Mouse (Mus musculus): Measurements from ENCODE around the gene Trim41. TPM values are rescaled to one million over a fixed set of nuclear protein-coding genes. Genes with fewer than 3 reads are reported as not detected.
"Not testable (repeated sequence)": the region's sequence is repeated elsewhere in the genome, so short reads cannot be mapped to it uniquely, and the experiment has no call there.

Trim41 gene
- total RNA-seq, 2 experiments from 2014 or later: 61.7 to 67.7 TPM

DNA sequence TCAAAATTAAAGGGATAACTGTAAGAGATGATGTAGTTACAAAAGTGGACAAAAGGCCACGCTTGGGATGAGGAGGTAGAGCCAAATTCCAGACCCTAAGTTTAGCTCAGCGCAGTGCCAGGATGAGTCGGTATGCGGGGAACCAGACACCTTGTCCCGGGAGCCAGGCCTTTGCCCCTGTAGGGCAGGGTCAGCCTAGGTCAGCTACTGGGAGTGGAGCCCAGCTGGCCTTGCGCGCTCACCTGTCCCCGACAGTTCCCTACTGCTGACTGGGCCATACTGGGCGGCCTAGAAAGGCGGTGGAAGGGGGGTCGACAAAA is 19.8 kb upstream of the Trim41 start:
- H3K4me3 ChIP-seq: peak overlapping the region; percentile 64
- no peak for DNase-seq (ENCODE audit: extremely low spot score in 1 of 2, low spot score in 2 of 2)
- intact Hi-C loops (cut with DNase I): loop anchor here (10.0 kb wide), 1 partner anchor 878 kb away; the partner anchor contains the start of gene Cnot6
- TF ChIP-seq CTCF (IDR thresholded peaks at IDR 0.05): no peak
- peak overlapping the region; percentile 74; the same call in 1 of the 2 replicates for H3K27ac ChIP-seq

DNA sequence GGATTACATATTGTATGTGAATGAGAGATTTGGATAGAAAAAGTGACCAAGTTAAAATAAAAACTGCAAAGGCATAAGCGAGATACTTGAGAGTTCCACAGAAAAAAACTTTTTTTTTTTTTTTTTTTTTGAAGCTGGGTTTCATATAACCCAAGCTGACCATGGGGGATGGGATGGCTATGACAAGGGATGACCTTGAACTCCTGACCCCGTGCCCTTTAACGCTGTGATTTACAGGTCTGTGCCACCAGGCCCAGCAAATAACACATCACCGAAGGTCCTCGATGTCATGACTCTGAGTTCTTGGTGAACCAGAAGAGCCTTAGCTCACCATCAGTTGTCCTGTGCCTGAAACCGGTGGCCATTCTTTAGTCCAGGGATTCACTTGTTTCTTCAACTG is 18.8 kb upstream of the Trim41 start:
- Histone ChIP-seq H3K27ac (no peak overlapping the region), H3K4me3 (no peak overlapping the region)
- intact Hi-C loops (cut with DNase I): loop anchor here (10.0 kb wide), 1 partner anchor 879 kb away; the partner anchor contains the start of gene Cnot6
- DNase-seq (ENCODE audit: extremely low spot score in 1 of 2, low spot score in 2 of 2): no peak
- TF ChIP-seq CTCF (IDR thresholded peaks at IDR 0.05): no peak

DNA sequence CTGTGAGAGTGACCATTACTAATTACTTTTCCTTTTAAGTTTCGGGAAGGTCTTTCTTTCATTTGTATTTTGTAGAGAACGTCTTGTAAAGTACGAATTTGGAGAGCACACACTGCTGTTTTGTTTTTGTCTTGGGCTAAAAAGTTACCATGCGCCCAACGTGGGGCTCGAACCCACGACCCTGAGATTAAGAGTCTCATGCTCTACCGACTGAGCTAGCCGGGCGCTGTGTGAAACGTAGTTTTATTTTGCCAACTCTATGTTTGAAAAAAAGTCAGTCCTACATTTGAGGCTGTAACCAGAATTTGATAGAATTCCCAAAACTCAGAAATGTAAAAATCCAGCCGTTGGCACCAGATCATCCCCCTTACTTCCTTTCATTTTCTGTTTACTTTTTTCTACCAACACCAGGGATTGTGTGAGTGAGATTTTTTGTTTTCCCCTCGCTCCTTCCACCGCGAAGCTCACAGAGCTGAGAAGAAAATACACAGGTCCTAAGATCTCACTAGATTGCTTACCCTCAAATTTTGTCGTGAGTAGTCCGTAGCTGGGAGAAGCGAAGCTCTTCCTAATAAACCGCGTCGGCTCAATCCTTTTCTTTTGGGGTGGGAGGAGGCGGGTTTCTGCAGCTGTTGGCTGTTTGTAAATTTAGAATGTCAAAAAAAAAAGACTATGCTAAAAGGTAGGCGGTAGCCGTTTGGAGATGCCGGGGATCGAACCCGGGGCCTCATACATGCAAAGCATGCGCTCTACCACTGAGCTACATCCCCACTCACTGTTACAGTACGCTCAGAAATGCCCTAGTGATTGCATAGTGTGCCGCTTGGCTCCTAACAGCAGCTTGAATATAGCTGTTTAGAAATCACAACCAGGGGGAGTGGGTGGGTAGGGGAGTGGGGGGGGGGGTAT is 16.8 kb upstream of the Trim41 start:
- Histone ChIP-seq H3K27ac (peak overlapping the region; percentile 91), H3K4me3 (peak overlapping the region; percentile 64)
- no peak; the same call in 1 of the 2 replicates for TF ChIP-seq CTCF (IDR thresholded peaks at IDR 0.05)
- intact Hi-C loops (cut with DNase I): loop anchor here (1.0 to 10.0 kb wide), 3 partner anchors 16 to 881 kb away; partner anchors contain the start of gene Cnot6
- peak; percentile 90 to 93 for DNase-seq (ENCODE audit: extremely low spot score in 1 of 2, low spot score in 2 of 2)

DNA sequence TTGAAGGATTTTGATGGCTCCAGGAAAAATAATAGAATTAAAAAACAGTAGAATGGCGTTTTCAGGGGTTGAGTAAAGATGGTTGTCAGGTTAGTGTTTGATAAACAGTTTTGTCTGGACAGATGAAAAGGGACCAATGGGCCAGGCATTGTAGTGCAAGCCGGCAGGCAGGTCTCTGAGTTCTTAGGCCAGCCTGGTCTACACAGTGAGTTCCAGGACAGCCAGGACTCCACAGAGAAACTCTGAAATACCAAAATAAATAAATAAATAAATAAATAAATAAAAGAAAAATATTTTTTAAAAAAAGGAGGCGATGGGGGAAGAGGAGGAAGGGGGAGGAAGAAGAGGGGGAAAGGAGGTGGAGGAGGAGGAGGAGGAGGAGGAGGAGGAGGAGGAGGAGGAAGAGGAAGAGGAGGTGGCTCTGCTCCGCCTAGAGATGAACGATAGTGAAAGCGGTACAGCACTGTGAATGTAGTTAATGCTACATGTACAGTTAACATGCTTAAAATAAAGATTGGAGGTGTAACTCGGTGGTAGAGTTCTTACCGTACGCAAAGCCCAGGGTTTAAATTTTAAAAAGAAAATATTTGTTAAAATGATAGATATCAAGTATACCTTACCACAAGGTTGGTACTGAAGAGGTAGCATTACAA is 16.1 kb upstream of the Trim41 start:
- H3K4me3 ChIP-seq: peak overlapping the region; percentile 64
- no peak overlapping the region for H3K27ac ChIP-seq
- TF ChIP-seq CTCF (IDR thresholded peaks at IDR 0.05): no peak
- DNase-seq (ENCODE audit: extremely low spot score in 1 of 2, low spot score in 2 of 2): no peak
- intact Hi-C loops (cut with DNase I): loop anchor here (10.0 kb wide), 1 partner anchor 882 kb away; the partner anchor contains the start of gene Cnot6

DNA sequence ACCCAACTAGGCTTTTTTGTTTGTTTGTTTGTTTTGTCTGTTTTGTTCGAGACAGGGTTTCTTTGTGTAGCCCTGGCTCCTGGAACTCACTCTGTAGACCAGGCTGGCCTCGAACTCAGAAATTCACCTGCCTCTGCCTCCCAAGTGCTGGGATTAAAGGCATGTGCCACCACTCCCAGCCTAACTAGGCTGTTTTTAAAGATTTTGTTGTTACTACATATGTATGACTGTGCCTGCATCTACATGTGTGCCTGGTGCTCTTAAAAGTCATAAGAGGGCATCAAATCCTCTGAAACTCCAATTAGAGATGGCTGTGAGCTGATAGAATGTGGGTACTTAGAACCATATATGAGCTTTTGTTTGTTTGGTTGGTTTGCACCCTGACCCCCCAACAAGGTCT is 14.1 kb upstream of the Trim41 start:
- Histone ChIP-seq H3K27ac (no peak overlapping the region), H3K4me3 (no peak overlapping the region)
- intact Hi-C loops (cut with DNase I): loop anchor here (10.0 kb wide), 1 partner anchor 884 kb away; the partner anchor contains the start of gene Cnot6
- no peak for DNase-seq (ENCODE audit: extremely low spot score in 1 of 2, low spot score in 2 of 2)
- no peak for TF ChIP-seq CTCF (IDR thresholded peaks at IDR 0.05)

DNA sequence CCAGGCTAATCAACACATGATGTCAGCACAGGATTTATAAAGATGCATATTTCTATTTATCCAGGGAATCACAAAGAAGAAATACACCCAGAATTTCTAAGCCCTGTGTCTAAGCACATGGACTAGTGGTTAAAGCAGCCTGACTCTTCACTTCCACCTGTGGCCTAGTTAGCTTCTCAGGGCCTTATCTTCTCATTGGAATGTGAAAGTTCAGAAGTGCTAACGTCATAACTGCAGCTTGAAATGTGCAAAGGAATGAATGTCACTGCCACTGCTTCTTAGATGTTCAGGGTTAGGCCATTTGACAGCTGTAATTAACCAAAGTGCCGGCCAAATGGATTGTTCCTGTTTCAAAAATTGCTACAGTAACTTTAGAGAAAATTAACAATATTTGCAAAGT is 13.1 kb upstream of the Trim41 start:
- H3K27ac ChIP-seq: no peak overlapping the region
- no peak for TF ChIP-seq CTCF (IDR thresholded peaks at IDR 0.05)
- no peak overlapping the region for H3K4me3 ChIP-seq
- DNase-seq (ENCODE audit: extremely low spot score in 1 of 2, low spot score in 2 of 2): no peak
- intact Hi-C loops (cut with DNase I): loop anchor here (10.0 kb wide), 1 partner anchor 885 kb away; the partner anchor contains the start of gene Cnot6

DNA sequence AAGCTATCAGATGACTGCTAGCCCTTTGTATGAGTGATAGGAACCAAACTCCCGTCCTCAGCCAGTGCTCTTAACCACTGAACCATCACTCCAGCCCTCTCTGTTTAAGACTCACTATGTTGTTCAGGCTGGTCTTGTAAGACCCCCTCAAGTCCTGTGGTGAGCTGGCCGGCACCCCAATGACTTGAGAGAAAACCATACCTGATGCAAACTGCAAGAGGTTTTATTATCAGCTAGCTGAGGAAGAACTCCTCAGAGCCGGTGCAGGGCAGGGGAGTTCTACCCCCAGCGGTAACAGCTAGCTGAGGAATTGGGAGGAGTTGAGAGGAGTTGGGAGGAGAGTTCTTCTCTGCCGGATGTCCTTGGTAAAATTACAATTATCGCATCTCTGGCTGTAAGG is 10.8 kb upstream of the Trim41 start:
- TF ChIP-seq CTCF (IDR thresholded peaks at IDR 0.05): no peak
- DNase-seq (ENCODE audit: extremely low spot score in 1 of 2, low spot score in 2 of 2): no peak
- no peak overlapping the region for H3K4me3 ChIP-seq
- intact Hi-C loops (cut with DNase I): no loop called here
- H3K27ac ChIP-seq: peak overlapping the region; percentile 21; the same call in 1 of the 2 replicates

DNA sequence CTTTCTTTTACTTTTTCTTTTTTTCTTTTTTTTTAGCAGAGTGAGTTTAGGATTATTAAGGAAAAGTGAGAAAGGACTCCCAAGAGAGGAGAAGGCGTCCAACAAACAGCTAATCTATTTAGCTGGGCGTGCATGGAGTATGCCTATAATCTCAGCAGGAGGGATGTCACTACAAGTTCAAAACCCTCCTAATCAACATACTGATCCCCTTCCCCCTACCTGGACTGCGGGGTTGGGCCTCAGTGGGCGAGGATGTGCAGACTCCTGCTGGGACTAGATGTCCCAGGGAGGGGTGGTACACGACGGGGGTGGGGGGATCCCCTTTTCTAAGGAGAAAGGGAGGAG is 9.6 kb upstream of the Trim41 start:
- intact Hi-C loops (cut with DNase I): no loop called here
- TF ChIP-seq CTCF (IDR thresholded peaks at IDR 0.05): no peak
- Histone ChIP-seq H3K27ac (no peak overlapping the region), H3K4me3 (peak overlapping the region; percentile 33)
- DNase-seq (ENCODE audit: extremely low spot score in 1 of 2, low spot score in 2 of 2): no peak

DNA sequence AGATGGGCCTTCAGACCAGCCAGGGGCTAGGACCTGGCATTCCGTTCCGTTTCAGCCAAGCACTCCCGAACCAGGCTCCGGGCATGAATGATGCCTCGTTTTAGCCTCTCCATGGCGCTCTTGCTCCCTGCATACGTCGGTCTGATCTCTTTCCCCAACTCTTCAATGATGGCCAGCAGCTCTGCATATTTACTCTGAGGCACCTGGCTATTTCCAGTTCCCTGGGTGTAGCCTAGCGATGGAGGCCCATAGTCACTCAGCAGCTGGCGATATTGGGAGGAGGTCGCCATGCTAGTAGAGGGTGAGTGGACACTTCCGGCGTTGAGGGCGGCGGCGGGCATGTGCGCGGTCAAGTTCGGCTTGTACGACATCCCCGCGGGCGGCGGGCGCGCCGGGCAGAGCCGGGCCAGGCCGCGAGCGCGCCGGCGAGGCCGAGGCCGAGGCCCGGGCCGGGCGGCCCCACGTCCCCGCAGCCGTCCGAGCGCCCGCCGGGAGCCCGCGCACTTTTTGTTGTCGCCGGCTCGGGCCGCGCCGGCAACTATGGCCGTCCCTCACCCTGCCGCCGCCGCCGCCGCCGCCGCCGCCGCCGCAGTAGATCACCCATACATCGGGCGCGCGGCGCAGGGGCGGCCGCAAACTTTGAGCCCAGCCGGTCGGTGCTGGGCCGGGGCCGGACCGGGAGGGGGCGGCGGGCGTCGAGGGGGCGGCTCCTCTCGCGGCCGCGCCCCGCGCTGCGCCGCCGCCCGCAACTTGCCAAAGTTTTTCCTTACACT is 9.0 kb upstream of the Trim41 start, which contains the start of the genes Trim7 and Gm12184:
TSS of gene Trim7 (plus strand) at position 162 of the 773 bp plus-strand sequence.
TSS of gene Gm12184 (minus strand) at position 677 of the 773 bp plus-strand sequence.
- intact Hi-C loops (cut with DNase I); DNase-seq (ENCODE audit: extremely low spot score in 1 of 2, low spot score in 2 of 2); H3K27ac ChIP-seq: not testable (repeated sequence)
- peak within 1 kb of the TSS; percentile 33 for H3K4me3 ChIP-seq

DNA sequence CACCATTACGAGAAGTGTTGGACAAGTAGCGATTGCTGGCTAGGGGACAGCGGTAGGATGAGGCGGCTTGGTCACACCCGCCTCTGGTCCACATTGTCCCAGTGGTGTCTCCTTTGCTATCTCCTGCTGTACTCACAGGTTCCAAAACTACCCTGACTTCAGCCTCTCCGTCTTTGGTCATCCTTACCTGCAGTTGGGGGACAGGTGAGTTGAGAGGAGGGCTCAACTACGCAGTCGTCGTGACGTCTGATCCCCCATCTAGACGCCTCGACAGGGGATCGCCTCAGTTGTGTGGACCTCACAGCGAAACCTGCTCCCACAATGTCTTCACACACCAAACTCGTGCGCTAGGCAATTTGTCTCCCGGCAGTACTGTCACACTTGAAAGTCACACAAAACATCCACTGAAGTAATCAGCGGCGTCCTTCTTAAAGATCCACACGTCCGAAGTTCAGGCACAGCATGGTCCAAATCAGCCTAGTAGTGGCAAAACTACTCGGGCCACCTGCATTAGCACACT is 7.2 kb upstream of the Trim41 start:
- no peak for DNase-seq (ENCODE audit: extremely low spot score in 1 of 2, low spot score in 2 of 2)
- Histone ChIP-seq H3K27ac (no peak overlapping the region), H3K4me3 (peak overlapping the region; percentile 35)
- TF ChIP-seq CTCF (IDR thresholded peaks at IDR 0.05): no peak
- intact Hi-C loops (cut with DNase I): no loop called here

DNA sequence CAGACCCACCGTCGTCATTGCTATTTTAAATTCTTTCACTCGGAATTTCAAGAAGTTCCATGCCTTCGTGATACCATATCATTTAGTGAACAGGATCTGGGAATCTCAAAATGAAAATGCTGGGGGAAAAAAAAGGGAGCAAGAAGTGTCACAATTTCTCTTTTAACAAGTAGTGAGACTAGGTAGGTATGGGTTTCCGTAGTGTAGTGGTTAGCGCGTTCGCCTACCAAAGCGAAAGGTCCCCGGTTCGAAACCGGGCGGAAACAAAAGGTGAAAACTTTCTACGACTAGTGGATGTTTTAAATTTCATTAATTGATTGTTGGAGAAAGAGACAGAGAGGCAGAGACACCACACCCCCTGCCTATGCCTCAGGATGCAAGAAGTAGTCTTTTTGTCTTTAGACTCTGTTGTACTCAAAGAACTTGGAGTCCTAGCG is 6.4 kb upstream of the Trim41 start:
- TF ChIP-seq CTCF (IDR thresholded peaks at IDR 0.05): peak; percentile 1
- intact Hi-C loops (cut with DNase I): no loop called here
- H3K27ac ChIP-seq: no peak overlapping the region
- peak overlapping the region; percentile 35 for H3K4me3 ChIP-seq
- DNase-seq (ENCODE audit: extremely low spot score in 1 of 2, low spot score in 2 of 2): peak; percentile 55 to 56

Measured in left cerebral cortex, adult 2 months (tissue).